Mouse (Mus musculus) limb, embryonic 14.5 days (tissue): ENCODE results near the gene Pik3r2. TPM values are rescaled to one million over a fixed set of nuclear protein-coding genes. Genes with fewer than 3 reads are reported as not detected.

ENCODE experiments used
- ATAC-seq: fragments of 200-750 bp; cut with Nextera tagmentation; 2 replicates; pipeline ENCODE4 v1.8.0; 2017; ENCODE audit warnings: low read depth, moderate number of reproducible peaks, moderate TSS enrichment; ENCODE audit not compliant: low FRiP score
- DNase-seq: peaks from one replicate; pipeline ENCODE4 v3.0.0-alpha.2; 2015; ENCODE audit warnings: low spot score
- H3K27ac ChIP-seq: fragments of 300-500 bp; sonication (generic); replicated peaks from 2 replicates; pipeline ENCODE4 v1.5.1; 2014; ENCODE audit warnings: low read depth, mild to moderate bottlenecking, low read length, moderate library complexity, mixed read lengths
- H3K27me3 ChIP-seq: fragments of 300-500 bp; sonication (generic); 2 replicates; pipeline ENCODE4 v1.6.1; 2014; ENCODE audit warnings: low read length, mixed read lengths; ENCODE audit not compliant: control insufficient read depth, insufficient read depth
- H3K36me3 ChIP-seq: fragments of 300-500 bp; sonication (generic); 2 replicates; pipeline ENCODE4 v1.6.1; 2014; ENCODE audit warnings: mild to moderate bottlenecking, low read length, moderate library complexity, mixed read lengths; ENCODE audit not compliant: control insufficient read depth, insufficient read depth
- H3K4me1 ChIP-seq: fragments of 300-500 bp; sonication (generic); 2 replicates; pipeline ENCODE4 v1.6.1; 2014; ENCODE audit warnings: antibody characterized with exemption, low read length, mixed read lengths; ENCODE audit not compliant: control insufficient read depth, insufficient read depth
- H3K4me2 ChIP-seq: fragments of 300-500 bp; sonication (generic); replicated peaks from 2 replicates; pipeline ENCODE4 v1.6.1; 2014; ENCODE audit warnings: low read depth, mild to moderate bottlenecking, low read length, moderate library complexity; ENCODE audit not compliant: severe bottlenecking
- H3K4me3 ChIP-seq: fragments of 300-500 bp; sonication (generic); replicated peaks from 2 replicates; pipeline ENCODE4 v1.5.1; 2014; ENCODE audit warnings: low read length
- H3K9ac ChIP-seq: fragments of 300-500 bp; sonication (generic); 2 replicates; pipeline ENCODE4 v1.6.1; 2014; ENCODE audit warnings: mild to moderate bottlenecking, low read depth, low read length, moderate library complexity; ENCODE audit not compliant: severe bottlenecking
- H3K9me3 ChIP-seq: fragments of 300-500 bp; sonication (generic); 2 replicates; pipeline ENCODE4 v1.6.1; 2016; ENCODE audit warnings: low read length; ENCODE audit not compliant: control insufficient read depth
- POLR2A ChIP-seq: fragments of 200-500 bp; IDR thresholded peaks from 2 replicates; pipeline ENCODE4 v1.8.0; 2012; ENCODE audit warnings: inconsistent platforms, mild to moderate bottlenecking, moderate library complexity, borderline replicate concordance; ENCODE audit not compliant: insufficient read depth, insufficient read length; ENCODE audit errors: extremely low read depth
- WGBS: fragments of 180-500 bp; shearing (Covaris S2); extraction: QIAGEN DNeasy Blood & Tissue Kit; methylation state at CpG from one replicate; pipeline ENCODE4 v1.1.7; 2014; 5-methylcytosine and 5-hydroxymethylcytosine counted together
- polyA plus RNA-seq, 2 experiments: library from polyadenylated mRNA; depleted of rRNA in 1 of 2; stranded (reverse) in 1 of 2; unstranded in 1 of 2; fragments of >200 nt; fragmentation: Nextera tagmentation in 1 of 2; extraction: Ambion mirVana in 1 of 2; gene quantifications; 2 replicates each; pipeline versions ENCODE4 v1.2.1 to v1.2.3; 2012 to 2014

The Pik3r2 gene
- polyA plus RNA-seq, 2 experiments = 73.5 to 111 TPM

DNA sequence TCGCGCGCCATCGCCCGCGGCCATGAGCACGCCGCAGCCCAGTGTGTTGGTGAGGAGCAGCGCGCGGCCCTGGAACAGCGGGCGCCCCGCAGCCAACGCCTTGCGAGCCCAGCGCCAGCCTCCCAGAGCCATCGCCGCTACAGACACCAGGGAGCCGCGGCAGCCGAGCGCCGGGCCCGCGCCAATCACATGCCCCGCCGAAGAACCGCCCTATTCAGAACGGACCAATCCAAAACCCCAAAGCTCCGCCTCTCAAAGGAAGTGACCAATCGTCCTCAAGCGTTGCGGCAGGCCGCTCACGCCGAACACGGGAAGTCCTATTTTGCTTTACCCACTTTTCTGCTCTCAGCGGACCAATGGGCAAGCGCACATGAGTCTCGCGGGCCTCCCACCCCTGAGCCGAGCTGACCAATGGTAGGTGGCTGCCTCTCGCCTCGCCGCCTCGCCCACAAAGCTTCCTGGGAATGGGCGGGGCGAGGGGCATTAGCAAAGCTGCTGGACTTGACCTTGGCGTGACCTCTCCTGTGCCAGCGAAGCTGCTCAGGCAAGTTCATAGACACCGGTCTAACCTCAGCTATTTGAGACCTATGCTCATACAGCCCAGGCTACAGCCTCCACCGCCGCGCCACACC is 15.6 kb downstream of the Pik3r2 start, which contains the start of gene Mpv17l2:
Gene Mpv17l2 (minus strand): TSS at position 172 of the 632 bp plus-strand sequence.
- peak within 1 kb of the TSS; percentile 98 for H3K4me2 ChIP-seq
- no peak for TF ChIP-seq POLR2A
- under 1% methylated on average over 54 of the region's 55 CpGs for WGBS
- H3K36me3 ChIP-seq = peaks cover 23% of the 10 kb centered on the region
- ATAC-seq = peak; percentile 97
- H3K27ac ChIP-seq = 0 out of 2 replicates have a peak within 1 kb of the TSS, but pooled peaks have one; percentile 33
- peak within 1 kb of the TSS; percentile 71 for H3K4me3 ChIP-seq
- H3K9me3 ChIP-seq = no peaks in the 10 kb centered on the region
- peak; percentile 97 for DNase-seq
- H3K4me1 ChIP-seq = peaks cover 11% of the 10 kb centered on the region
- H3K9ac ChIP-seq = peak within 1 kb of the TSS; percentile 72
- H3K27me3 ChIP-seq = no peaks in the 10 kb centered on the region

DNA sequence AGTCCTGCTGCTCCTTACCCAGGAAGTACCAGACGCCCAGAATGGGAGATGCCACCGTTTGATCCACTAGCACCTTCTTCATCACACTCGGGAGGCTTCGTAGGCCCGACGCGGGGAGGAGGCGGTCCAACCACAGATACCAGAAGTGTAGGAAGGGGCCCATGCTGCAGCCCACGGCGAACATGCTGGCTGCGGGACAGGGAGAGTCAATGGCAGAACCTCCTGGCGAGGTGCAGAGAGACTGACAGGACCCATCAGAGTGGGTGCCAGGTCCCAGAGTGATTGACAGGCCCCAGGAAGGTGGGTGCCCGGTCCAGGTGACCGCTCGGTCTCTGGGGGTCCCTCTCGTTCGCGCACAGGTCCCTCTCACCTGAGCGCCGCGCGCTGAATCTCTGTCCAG is 16.2 kb downstream of the Pik3r2 start:
- Histone ChIP-seq H3K36me3 (peaks cover 23% of the 10 kb centered on the region), H3K9ac (peak overlapping the region; percentile 72), H3K27ac (0 out of 2 replicates have a peak overlapping the region, but pooled peaks have one; percentile 33), H3K4me1 (peaks cover 8% of the 10 kb centered on the region), H3K9me3 (no peaks in the 10 kb centered on the region), H3K4me3 (peak overlapping the region; percentile 71), H3K4me2 (peak overlapping the region; percentile 98), H3K27me3 (no peaks in the 10 kb centered on the region)
- ATAC-seq (no peak), DNase-seq (no peak)
- TF ChIP-seq POLR2A = no peak
- 1% methylated on average over 12 of the region's 22 CpGs for WGBS

DNA sequence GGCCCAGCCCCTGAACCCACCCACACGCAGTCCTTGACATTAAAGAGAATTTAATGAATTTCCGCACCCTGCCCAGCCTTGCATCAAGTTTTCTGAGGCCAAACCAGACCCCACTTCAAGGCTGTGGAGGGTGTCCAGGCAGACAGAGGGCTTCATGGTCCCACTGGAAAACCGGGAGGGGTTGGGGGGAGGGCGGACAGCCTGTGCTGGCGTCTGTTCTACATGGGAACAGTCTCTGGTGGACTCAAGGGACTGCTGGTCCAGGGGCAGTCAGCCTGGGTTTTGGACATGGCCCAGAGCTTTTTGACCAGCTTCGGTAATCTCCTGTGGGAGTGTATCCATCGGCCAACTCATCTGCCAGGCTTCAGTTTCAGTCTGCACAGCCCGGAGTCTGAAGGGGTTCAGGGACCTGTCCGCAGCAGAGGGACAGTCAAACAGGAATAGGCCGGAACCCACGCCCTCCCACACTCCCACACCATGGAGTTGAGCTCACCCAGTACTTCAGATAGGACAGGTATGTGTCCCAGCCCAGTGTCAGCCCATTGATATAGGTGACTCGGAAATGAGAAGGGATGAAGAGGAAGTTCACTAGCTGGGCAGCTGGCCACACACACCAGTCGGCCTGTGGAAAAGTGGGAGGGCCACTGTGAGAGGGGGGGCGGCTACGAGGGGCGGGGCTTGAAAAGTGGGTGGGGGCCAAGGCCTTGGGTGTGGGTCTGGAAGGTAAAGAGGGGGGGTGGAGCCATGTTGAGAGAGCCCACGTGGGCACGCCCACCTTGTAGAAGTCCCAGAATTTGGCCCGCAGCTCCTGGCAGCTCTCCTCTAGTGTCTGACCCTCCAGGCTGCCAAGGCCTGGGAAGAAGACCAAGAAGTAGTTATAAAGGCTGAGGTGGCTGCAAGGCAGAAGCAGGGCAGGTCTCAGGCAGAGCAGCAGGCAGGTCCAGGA is 17.6 kb downstream of the Pik3r2 start:
- H3K36me3 ChIP-seq = peaks cover 23% of the 10 kb centered on the region
- WGBS = 68% methylated on average over 18 of the region's 19 CpGs
- DNase-seq = no peak
- no peak overlapping the region for H3K4me3 ChIP-seq
- H3K4me2 ChIP-seq = no peak overlapping the region; the same call in 1 of the 2 replicates
- no peaks in the 10 kb centered on the region for H3K9me3 ChIP-seq
- H3K9ac ChIP-seq = no peak overlapping the region
- no peak overlapping the region for H3K27ac ChIP-seq
- no peak for ATAC-seq
- H3K27me3 ChIP-seq = no peaks in the 10 kb centered on the region
- peaks cover 11% of the 10 kb centered on the region for H3K4me1 ChIP-seq
- TF ChIP-seq POLR2A = no peak

DNA sequence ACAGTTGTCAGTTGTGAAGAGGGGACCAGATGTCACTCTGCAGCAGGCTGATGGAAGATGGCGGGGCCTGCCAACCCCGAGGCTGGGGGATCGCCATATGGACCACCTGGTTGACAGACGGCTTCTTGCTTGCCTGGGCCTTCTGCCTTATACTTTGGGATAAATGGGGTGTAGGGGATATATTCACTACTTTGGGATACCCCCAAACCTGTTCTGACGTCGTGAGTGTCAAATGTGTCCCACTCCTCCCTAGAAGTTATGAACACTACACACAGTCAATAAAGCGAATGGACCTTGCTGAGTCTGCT is 18.3 kb downstream of the Pik3r2 start:
- ATAC-seq = no peak
- no peak for DNase-seq
- peaks cover 23% of the 10 kb centered on the region for H3K36me3 ChIP-seq
- no peak overlapping the region for H3K4me3 ChIP-seq
- H3K27ac ChIP-seq = no peak overlapping the region
- no peak overlapping the region for H3K9ac ChIP-seq
- 86% methylated on average over 7 of the region's 7 CpGs for WGBS
- peaks cover 15% of the 10 kb centered on the region for H3K4me1 ChIP-seq
- no peaks in the 10 kb centered on the region for H3K27me3 ChIP-seq
- no peak for TF ChIP-seq POLR2A
- no peak overlapping the region for H3K4me2 ChIP-seq
- H3K9me3 ChIP-seq = no peaks in the 10 kb centered on the region

DNA sequence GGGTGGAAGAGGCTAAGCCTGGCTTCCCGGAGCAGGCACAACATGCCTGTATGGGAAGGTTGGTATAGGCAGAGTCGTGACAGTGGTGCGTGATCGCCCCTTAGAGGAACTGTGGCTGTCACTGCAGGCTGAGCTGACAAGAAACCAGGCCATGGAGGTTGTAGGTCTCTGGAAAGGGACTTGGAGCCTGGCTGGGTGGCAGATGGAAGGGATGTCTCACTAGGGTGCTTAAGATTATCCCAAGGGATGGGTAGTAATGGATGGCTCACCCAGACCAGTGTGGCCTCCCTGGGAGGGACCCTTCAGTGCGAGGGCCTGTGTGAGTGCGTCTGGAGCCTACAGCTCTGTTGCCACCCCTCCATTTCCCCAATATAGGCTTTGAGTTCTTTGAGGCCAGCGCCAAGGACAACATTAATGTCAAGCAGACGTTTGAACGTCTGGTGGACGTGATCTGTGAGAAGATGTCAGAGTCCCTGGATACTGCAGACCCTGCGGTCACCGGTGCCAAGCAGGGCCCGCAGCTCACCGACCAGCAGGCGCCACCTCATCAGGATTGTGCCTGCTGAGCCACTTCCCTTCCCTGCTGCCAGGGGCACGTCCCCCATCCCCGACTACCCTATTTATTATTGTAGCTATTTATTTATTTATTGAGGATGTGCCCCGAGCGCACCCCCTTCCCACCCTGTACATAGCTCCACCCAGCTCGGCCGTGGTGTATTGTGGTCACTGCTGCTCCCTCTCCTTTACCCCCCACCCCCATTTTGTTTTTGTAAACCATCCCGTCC is 18.8 kb downstream of the Pik3r2 start:
- no peak for TF ChIP-seq POLR2A
- Histone ChIP-seq H3K27me3 (no peaks in the 10 kb centered on the region), H3K9ac (no peak overlapping the region), H3K4me1 (peaks cover 18% of the 10 kb centered on the region), H3K9me3 (no peaks in the 10 kb centered on the region), H3K36me3 (peaks cover 23% of the 10 kb centered on the region), H3K4me3 (no peak overlapping the region), H3K27ac (no peak overlapping the region), H3K4me2 (no peak overlapping the region)
- no peak for ATAC-seq
- 77% methylated on average over 22 of the region's 22 CpGs for WGBS
- DNase-seq = no peak
